Mouse (Mus musculus) heart, postnatal 0 days (tissue): Measurements from ENCODE around the gene Nepn.

ENCODE experiments used
- CTCF ChIP-seq: IDR thresholded peaks from 2 replicates; pipeline ENCODE4 v1.5.1; 2016; ENCODE audit warnings: antibody characterized with exemption, control low read depth, low read depth
- EP300 ChIP-seq: IDR thresholded peaks from 2 replicates; pipeline ENCODE4 v1.6.1; 2016; ENCODE audit warnings: antibody characterized with exemption, low read depth

DNA sequence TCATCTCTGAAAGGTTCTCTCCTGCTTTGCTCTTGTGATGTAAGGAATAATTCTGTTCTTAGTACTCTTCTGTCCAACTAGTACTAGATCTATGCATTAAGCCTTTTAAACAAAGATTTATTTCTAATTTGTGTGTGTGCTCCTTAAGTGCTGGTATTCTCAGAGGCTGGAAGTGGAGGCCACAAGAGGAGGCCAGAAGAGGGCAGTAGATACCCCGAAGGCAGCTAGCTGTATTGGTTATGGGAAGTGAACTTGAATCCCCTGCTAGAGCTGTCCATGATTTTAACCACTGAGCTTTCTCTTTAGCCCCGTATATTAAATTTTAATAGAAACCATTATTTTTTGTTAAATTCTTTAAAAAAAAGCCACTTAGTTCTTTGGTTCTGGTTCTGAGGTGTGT, 34.3 kb downstream of the Nepn start:
- TF ChIP-seq CTCF (peak; percentile 29; the same call in 1 of the 2 replicates), EP300 (no peak)
